Mouse (Mus musculus): ENCODE measurements at regions not wholly inside any gene's neighbourhood (a gene's known extent, or its start where the extent isn't known, plus 50 kb on each side); places are given as distances from the start of the nearest gene placed in this dataset.
"Not testable (repeated sequence)": the region's sequence is repeated elsewhere in the genome, so short reads cannot be mapped to it uniquely, and the experiment has no call there.

GRCm38 (mm10) chr6:144940871-144941380 is 135.1 kb downstream of the Bcat1 start:
- DNase-seq (ENCODE audit: extremely low spot score) = no peak

GRCm38 (mm10) chr6:144938613-144939236 is 137.3 kb downstream of the Bcat1 start:
- no peak for DNase-seq (ENCODE audit: extremely low spot score)

- DNase-seq (ENCODE audit: extremely low spot score) = no peak
Observed at GRCm38 (mm10) chr6:144937211-144937610, 138.8 kb downstream of the Bcat1 start.

GRCm38 (mm10) chr6:144933722-144934235 is 142.2 kb downstream of the Bcat1 start:
- no peak for DNase-seq (ENCODE audit: extremely low spot score)

- DNase-seq (ENCODE audit: extremely low spot score) = no peak
Observed at GRCm38 (mm10) chr6:144932402-144932801, 143.6 kb downstream of the Bcat1 start.

GRCm38 (mm10) chr6:144929959-144930358 is 146.0 kb downstream of the Bcat1 start:
- no peak for DNase-seq (ENCODE audit: extremely low spot score)

- DNase-seq (ENCODE audit: extremely low spot score) = no peak
Observed at GRCm38 (mm10) chr6:144929262-144929855, 146.6 kb downstream of the Bcat1 start.

GRCm38 (mm10) chr6:144927599-144927998 is 145.8 kb upstream of the Sox5 start:
- no peak for DNase-seq (ENCODE audit: extremely low spot score)

GRCm38 (mm10) chr6:144922762-144923161 is 141.0 kb upstream of the Sox5 start:
- no peak for DNase-seq (ENCODE audit: extremely low spot score)

- no peak for DNase-seq (ENCODE audit: extremely low spot score)
Observed at GRCm38 (mm10) chr6:144919750-144920149, 138.0 kb upstream of the Sox5 start.

- DNase-seq (ENCODE audit: extremely low spot score) = peak; percentile 55
Observed at GRCm38 (mm10) chr6:144917128-144917527, 135.4 kb upstream of the Sox5 start.

GRCm38 (mm10) chr6:144911781-144912180 is 130.0 kb upstream of the Sox5 start:
- DNase-seq (ENCODE audit: extremely low spot score) = no peak

GRCm38 (mm10) chr6:144910392-144910791 is 128.6 kb upstream of the Sox5 start:
- no peak for DNase-seq (ENCODE audit: extremely low spot score)

GRCm38 (mm10) chr6:144908646-144909045 is 126.9 kb upstream of the Sox5 start:
- no peak for DNase-seq (ENCODE audit: extremely low spot score)

- peak; percentile 30 for DNase-seq (ENCODE audit: extremely low spot score)
Observed at GRCm38 (mm10) chr6:144903156-144903555, 121.4 kb upstream of the Sox5 start.

- no peak for DNase-seq (ENCODE audit: extremely low spot score)
Observed at GRCm38 (mm10) chr6:144902267-144902995, 120.7 kb upstream of the Sox5 start.

GRCm38 (mm10) chr6:144901825-144902224 is 120.0 kb upstream of the Sox5 start:
- DNase-seq (ENCODE audit: extremely low spot score) = no peak

- DNase-seq (ENCODE audit: extremely low spot score) = not testable (repeated sequence)
Observed at GRCm38 (mm10) chr6:144900858-144901257, 119.1 kb upstream of the Sox5 start.

GRCm38 (mm10) chr6:144897526-144897925 is 115.7 kb upstream of the Sox5 start:
- DNase-seq (ENCODE audit: extremely low spot score) = no peak

- DNase-seq (ENCODE audit: extremely low spot score) = no peak
Observed at GRCm38 (mm10) chr6:144890914-144891313, 109.1 kb upstream of the Sox5 start.

- DNase-seq (ENCODE audit: extremely low spot score) = no peak
Observed at GRCm38 (mm10) chr6:144890166-144890565, 108.4 kb upstream of the Sox5 start.

- DNase-seq (ENCODE audit: extremely low spot score) = no peak
Observed at GRCm38 (mm10) chr6:144883117-144883516, 101.3 kb upstream of the Sox5 start.

GRCm38 (mm10) chr6:144880098-144880497 is 98.3 kb upstream of the Sox5 start:
- no peak for DNase-seq (ENCODE audit: extremely low spot score)
